Mouse (Mus musculus) G1E-ER4 (cell line): Measurements from ENCODE around the gene Ppp2r5a. TPM values are rescaled to one million over a fixed set of nuclear protein-coding genes. Genes with fewer than 3 reads are reported as not detected.

Source experiments
- GATA1 ChIP-seq: IDR thresholded peaks from one replicate; pipeline ENCODE4 v1.8.0; 2012; ENCODE audit warnings: low read length, inconsistent platforms
- polyA plus RNA-seq: library from polyadenylated mRNA; stranded (reverse); fragments of >175 nt; gene quantifications from 2 replicates; pipeline ENCODE4 v1.2.3, GENCODE M21; 2012

Ppp2r5a gene
- polyA plus RNA-seq, 1 experiment, result 68.0 TPM

DNA sequence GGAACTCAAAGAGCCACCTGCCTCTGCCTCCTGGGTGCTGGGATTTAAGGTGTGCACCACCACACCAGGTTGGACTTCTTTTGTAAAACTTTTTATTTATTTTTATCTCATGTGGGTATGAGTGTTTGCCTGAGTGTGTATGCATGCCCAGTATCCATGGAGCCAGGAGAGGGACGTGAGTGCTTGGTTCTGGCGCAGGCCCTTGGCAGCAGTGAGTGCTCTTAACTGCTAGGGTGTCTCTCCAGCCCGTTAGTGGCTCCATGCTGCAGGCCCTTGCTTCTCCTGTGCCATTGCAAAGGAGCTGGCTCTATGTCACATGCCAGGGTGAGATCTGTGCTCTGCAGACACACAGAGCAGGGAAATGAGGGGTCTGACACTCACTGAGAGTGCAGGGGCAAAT lies 99.3 kb downstream of the Ppp2r5a start:
- no peak for TF ChIP-seq GATA1

Other genes with a start within 250 kb of the Ppp2r5a start
- not detected in 2 replicates for gene Fam71a, start 238.5 kb downstream of the Ppp2r5a start, polyA plus RNA-seq
- gene Atf3, start 185.2 kb downstream of the Ppp2r5a start, polyA plus RNA-seq, result 0.03 TPM in 1 of 2 replicates, not detected in the other
- gene Nenf, start 85.1 kb downstream of the Ppp2r5a start, polyA plus RNA-seq, result 60.6 and 73.3 TPM in 2 replicates
- 3.1 and 3.4 TPM in 2 replicates for gene Tmem206, start 77.4 kb downstream of the Ppp2r5a start, polyA plus RNA-seq
- 13.7 and 15.2 TPM in 2 replicates for gene Dtl, start 172.3 kb upstream of the Ppp2r5a start, polyA plus RNA-seq
- gene Ints7, start 172.4 kb upstream of the Ppp2r5a start, polyA plus RNA-seq, result 6.1 and 17.7 TPM in 2 replicates